Mouse (Mus musculus) left cerebral cortex, postnatal 25 days (tissue): Measurements from ENCODE around the gene Atp5d. TPM values are rescaled to one million over a fixed set of nuclear protein-coding genes. Genes with fewer than 3 reads are reported as not detected.

Source experiments
- DNase-seq, 2 experiments: peaks; one replicate each; pipeline ENCODE4 v3.0.0; 2022; ENCODE audit warnings: low spot score in 2 of 2, mixed read lengths in 1 of 2
- intact Hi-C: fragments of 180-260 bp; cut with DNase I; formaldehyde crosslinking; loops from one replicate; pipeline ENCODE4 v1.15.1; 2025
- total RNA-seq, 2 experiments: library from RNA; stranded (reverse); gene quantifications; 2 replicates each; pipeline ENCODE4 v1.2.3; 2021

Gene Atp5d
- 100 to 1,000 TPM; 372 to 381 TPM for total RNA-seq

DNA sequence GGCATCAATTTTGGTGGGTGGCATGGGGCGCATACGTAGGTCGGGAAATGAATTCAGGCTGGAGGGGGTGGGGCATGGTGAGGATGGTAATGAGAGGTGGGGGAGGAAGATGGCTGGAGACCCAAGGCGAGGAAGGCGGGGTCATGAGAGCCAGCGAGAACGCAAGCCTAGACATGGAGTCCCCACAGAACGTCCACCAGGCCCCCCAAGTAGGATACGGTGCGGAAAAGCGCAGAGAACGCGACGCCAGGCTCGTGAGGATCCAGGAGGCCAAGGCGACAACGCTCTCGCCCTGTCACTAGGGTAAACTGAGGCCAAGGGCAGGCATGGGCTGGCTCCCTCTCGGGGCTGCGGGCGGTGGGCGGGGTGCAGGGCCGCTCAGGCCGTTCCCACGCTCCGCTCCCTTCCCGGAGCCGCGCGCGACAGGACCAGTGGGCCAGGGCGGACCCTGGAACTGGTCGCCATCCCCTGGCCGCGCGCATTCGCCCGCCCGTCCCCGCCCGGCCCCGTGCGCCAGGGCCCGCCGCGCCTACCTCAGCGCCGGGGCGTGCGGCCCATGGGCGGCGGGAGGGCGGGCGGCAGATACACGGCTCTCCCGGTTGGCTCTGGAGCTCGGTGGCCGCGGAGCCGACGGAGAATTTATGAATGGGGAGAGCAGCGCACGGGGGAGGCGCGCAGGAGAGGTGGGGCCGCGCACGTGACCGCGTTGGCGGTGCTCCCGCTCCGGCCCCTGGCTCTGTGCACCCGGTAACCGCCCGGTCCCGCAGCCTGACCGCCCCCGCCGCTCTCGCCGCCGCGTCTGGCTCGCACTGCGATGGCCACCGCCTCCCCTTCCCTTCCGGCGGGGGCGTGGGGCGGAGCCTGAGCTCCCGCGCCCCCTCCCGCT is at the start of gene Atp5d:
TSS of gene Atp5d (plus strand) at position 80 of the 886 bp plus-strand sequence.
- peak; percentile 81 to 86 for DNase-seq
- intact Hi-C loops = loop anchor here (2.0 kb wide), 1 partner anchor 154 kb away; the partner anchor contains the start of gene Tmem259

DNA sequence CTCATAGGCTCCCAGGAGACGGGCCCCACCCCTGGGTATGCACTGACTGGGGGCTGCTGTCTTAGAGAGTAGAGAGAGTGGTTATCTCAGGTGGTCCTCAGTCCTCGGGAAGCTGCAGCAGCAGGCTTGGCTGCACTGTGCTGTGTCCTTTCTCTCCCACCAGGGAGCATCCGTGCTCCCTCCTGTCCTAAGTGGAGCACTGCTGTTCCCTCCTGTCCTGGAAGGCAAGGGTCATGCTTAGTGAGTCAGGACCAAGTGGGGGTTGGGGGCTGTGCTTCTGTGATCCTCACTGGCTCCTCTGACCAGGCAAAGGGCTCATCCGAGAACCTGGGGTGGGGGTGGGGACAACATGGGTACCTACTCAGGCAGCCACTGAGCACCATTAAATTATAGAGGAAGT is 49.3 kb upstream of the Atp5d start:
- intact Hi-C loops = no loop called here
- no peak for DNase-seq

GRCm38 (mm10) chr10:80091527-80091926 is 46.9 kb upstream of the Atp5d start:
- DNase-seq = no peak
- intact Hi-C loops = no loop called here

DNA sequence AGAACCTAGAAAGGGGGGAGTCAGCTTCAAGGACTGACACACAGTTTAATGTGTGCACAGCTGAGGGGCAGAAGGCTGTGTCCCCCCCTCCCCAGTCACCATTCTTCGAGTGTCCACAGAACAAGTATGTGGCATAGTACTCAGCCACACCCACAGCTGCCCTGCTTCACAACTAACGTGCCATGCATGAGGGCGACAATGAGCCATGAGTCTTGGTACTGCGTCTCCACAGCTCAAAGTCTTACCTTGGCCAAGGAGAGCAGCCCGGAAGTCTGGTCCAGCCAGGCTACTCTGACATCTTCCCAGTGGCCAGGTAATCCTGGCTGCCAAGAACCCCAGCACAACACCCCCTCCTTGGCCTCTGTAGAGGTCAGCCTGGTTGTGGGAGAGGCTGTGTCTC is 45.7 kb upstream of the Atp5d start:
- no peak for DNase-seq
- intact Hi-C loops = no loop called here

GRCm38 (mm10) chr10:80094085-80094484 is 44.3 kb upstream of the Atp5d start:
- intact Hi-C loops = no loop called here
- DNase-seq = no peak

DNA sequence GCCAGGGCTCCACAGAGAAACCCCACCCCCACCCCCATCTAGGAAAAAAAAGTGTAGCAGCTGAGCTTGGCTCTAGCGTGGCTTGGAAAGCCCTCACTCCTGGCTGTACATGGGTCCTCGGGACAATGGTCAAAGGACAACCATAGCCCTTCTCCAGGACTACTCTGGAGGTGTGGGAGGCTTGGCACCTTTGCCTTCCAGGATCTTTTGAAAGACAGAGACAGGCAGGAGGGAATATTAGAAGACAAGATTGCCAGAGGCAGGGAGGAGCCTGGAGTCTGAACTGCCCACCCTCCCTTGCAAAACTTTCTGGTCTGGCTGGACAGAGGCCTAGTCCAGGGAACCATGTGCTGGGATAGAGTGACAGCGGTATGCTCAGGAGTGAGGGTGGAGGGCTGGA is 43.7 kb upstream of the Atp5d start:
- intact Hi-C loops = no loop called here
- no peak for DNase-seq

GRCm38 (mm10) chr10:80095547-80095946 is 42.9 kb upstream of the Atp5d start:
- intact Hi-C loops = no loop called here
- DNase-seq = no peak

DNA sequence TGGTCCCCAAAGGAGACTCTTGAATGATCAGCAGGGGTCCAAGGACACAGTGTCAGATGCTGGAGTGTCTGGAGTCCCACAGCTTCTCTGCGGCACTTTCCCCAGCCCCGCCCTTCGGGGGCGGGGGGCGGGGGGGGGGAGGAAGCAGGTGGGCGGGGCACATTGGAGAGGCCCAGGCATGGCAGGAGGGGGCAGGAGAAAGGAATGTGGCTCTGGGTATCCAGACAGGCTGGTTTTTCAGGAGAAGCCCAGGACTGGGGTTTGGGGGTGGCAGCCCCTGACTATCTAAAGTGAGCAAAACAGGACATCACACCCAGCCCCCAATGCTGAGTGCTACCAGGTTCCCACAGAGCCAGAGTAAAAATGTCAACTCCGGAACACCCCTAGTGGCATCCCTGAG is 41.2 kb upstream of the Atp5d start:
- no peak for DNase-seq
- intact Hi-C loops = no loop called here

- intact Hi-C loops = no loop called here
- no peak for DNase-seq
Observed at GRCm38 (mm10) chr10:80098630-80099029, 39.8 kb upstream of the Atp5d start.

- no peak for DNase-seq
Observed at GRCm38 (mm10) chr10:80100982-80101381, 37.5 kb upstream of the Atp5d start.

GRCm38 (mm10) chr10:80102216-80102915 is 36.1 kb upstream of the Atp5d start:
- DNase-seq = peak; percentile 84 to 86
- intact Hi-C loops = no loop called here

More at GRCm38 (mm10) chr10:80100982-80101381, 37.5 kb upstream of the Atp5d start:
- intact Hi-C loops = no loop called here

DNA sequence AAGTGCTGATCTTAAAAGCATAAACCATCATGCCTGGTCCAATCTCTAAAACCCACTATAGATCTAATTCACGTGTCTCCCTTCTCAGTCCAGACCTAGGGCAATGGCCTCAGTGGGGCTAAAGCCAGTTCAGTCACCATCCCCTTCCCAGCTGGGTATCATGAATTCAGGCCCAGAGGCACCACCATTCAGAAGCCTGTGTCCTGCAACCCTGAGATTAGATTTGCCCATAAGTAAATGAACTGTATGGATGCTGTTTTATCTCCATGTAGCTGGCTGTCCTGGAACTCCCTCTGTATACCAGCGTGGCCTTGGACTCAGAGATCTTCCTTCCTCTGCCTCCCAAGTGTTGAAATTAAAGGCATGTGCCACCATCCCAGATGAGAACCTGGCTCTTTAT is 35.4 kb upstream of the Atp5d start:
- no peak for DNase-seq
- intact Hi-C loops = no loop called here

- no peak for DNase-seq
- intact Hi-C loops = no loop called here
Observed at GRCm38 (mm10) chr10:80104181-80104580, 34.3 kb upstream of the Atp5d start.

DNA sequence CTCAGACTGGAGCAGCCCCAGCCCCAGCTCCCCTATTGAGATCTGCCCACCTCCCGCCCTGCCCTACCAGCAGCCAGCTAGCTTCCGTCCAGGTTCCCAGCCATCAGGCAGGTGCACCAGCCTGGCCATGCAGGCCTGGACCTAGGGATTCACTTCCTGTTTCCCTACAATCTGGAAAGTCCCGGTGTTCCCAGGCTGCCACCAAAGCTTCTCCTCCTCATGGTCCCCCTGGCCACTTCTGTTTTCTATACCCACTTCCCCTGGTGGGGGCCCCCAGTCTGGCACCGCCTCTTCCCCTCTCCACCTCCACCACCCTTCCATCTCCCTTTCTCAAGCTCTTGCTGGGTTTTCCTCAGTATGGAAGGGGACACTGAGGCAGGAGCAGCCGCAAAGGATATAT is 33.0 kb upstream of the Atp5d start, which contains the start of gene Sbno2:
TSS of gene Sbno2 (minus strand) at position 112 of the 400 bp plus-strand sequence.
- DNase-seq = no peak
- intact Hi-C loops = no loop called here

DNA sequence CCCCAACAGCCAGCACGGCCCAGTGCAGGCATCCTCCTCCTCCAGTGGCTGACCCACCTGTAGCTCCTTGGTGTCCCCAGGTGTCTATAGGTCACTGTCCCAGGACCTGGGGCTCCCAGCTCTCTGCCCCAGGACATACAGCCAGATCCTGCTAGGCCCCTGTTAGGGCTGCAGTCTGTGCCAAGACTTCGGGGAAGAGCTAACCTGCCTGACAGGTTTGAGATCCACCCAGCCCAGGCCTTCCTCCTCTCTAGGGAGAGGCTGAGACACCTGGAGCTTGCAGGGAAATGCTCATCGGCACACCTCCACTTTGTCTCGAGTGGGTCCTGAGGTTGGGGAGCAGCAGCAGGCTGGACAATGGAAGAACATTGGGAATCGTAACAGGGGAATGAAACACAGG is 32.5 kb upstream of the Atp5d start:
- intact Hi-C loops = no loop called here
- no peak for DNase-seq

GRCm38 (mm10) chr10:80107678-80108077 is 30.8 kb upstream of the Atp5d start:
- intact Hi-C loops = no loop called here
- no peak for DNase-seq

GRCm38 (mm10) chr10:80114341-80115284 is 23.8 kb upstream of the Atp5d start:
- intact Hi-C loops = loop anchor here (1.0 to 5.0 kb wide), 4 partner anchors 37 to 130 kb away; partner anchors contain the start of genes Polr2e and Tmem259
- DNase-seq = peak; percentile 84 to 92

DNA sequence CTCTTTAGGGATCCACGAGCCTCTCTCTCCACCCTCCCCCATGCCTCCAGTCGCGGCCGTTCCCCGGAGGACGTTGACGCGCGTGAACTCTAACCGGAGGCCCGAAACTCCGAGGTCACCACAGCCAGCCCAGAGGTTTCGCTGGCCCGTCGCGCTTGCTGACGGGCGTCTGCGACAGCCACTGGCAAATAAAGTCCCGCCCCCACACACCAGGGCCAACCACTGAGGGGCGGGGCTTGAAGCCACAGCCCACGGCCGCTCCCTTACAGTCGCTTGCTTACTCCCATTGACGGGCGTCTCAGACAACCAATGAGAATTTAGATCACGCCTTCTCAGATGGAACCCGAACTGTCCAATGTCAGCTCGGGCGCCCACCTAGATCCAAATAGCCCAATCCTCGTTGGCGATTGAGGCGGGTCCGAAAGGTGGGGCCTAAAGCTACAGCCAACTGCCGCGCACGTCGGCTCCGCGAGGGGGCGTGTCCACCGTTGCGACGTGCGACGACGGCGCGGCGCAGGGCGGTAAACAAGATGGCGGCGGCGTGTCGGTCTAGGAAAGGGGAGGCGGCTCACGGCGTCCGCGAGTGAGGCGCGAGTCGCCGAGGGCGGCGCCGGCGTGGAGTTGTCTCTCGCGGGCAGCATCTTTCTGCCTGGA is 23.0 kb upstream of the Atp5d start, which contains the start of gene Stk11:
TSS of gene Stk11 (plus strand) at position 514 of the 654 bp plus-strand sequence.
- intact Hi-C loops = loop anchor here (1.0 to 2.0 kb wide), 2 partner anchors 62 to 131 kb away; partner anchors contain the start of gene Tmem259
- DNase-seq = peak; percentile 100

DNA sequence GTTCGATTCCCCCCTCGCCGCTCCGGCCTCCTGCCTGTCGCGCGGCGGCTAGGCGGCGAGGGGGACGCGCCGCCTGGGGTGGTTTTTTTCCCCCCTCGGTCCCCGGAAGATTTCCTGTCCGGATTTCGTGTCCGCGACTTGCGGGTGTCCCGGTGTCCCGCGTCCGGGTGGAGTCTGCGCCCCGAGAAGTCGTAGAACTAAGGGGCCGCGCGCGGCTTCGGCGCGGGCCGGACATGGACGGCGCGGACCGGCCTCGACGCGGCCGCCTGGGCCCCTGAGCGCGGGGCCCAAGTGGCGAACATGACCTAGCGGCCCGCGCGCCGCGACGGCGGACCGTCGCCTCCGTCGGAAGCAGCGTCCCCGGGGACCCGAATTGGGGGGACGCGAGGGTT is 22.5 kb upstream of the Atp5d start:
- intact Hi-C loops = loop anchor here (1.0 to 2.0 kb wide), 3 partner anchors 21 to 131 kb away; partner anchors contain the start of gene Tmem259
- no peak for DNase-seq
